Mouse (Mus musculus): ENCODE measurements around the gene Ddx27.

- 0 out of 2 replicates have a peak, but pooled peaks have one; percentile 20 for TF ChIP-seq CTCF (IDR thresholded peaks at IDR 0.05; ENCODE audit: low read depth, low read length)
- TF ChIP-seq POLR2A (IDR thresholded peaks at IDR 0.05; ENCODE audit: borderline replicate concordance, low read depth, low read length), result no peak
These were observed 10.7 kb upstream of the Ddx27 start for GRCm38 (mm10) chr2:167004099-167004854.

All from bone marrow macrophage, adult 2 months (primary cell).